In the genomic region with DNA sequence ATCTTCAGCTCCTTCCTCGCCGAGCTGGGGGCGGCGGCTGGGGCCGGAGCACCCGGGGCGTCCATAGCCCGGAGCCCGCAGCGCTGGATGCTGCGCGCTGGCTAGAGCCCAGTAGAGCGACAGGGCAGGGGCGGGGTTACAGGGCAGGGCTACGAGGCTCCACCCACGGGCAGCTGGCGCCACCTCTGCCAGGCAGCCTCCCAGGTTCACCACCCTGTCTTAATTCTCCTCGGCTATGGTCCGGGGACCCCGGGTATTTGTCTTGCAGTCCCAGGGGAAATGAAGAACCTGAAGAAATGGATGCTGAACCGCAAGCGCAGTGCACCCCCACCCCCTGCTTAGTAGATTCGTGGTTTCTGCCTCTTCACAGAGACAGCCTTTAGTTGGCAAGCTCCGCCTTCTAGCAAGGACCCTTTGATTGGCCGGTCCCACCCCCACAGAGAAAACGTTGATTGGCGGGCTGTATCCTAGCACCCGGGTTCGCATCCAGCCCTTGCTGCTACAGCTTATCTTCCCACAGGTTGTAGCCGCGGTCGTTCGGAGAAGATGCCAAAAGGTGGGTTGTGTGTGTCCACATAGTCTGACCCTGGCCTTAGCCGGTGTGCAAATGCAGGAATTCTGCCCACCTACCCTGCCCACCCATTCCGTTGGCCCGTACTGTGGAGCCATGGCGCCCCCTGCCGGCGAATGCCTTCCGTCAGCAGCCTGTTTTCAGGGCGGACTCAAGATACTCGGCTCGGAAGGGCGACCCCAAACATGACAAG, we compare ENCODE assay signal across 8 mouse cellular contexts. TPM values are rescaled to one million over a fixed set of nuclear protein-coding genes. Genes with fewer than 3 reads are reported as not detected.
DNase-seq lines count a peak whose midpoint lies in the region; ATAC-seq and TF ChIP-seq lines count a peak whose summit lies in the region.

Rhof (minus strand) TSS at position 385 of the 764 bp plus-strand sequence.

- DNase-seq in ES-CJ7 (ENCODE audit: low read depth, low spot score) = peak; percentile 92
- peak; percentile 86 for DNase-seq in cerebellum, adult 11 months
- DNase-seq in heart, postnatal 14 days = peak; percentile 88 to 90
- peak; percentile 81 to 93 for DNase-seq in layer of hippocampus, adult 18-20 months (ENCODE audit: low spot score in 2 of 2)
- DNase-seq in lung, adult 2 months = peak; percentile 86
- DNase-seq in thymus, adult 2 months = peak; percentile 89

- ATAC-seq in forebrain, embryonic 15.5 days (replicated peaks) = peak; percentile 26
- peak; percentile 39; the same call in 1 of the 2 replicates for ATAC-seq in neural tube, embryonic 14.5 days (ENCODE audit: low read depth)

- peak; percentile 73 for TF ChIP-seq CTCF in lung, adult 2 months (IDR thresholded peaks at IDR 0.05; ENCODE audit: insufficient read depth, low read length)
- peak; percentile 99 for TF ChIP-seq CTCF in thymus, adult 2 months (IDR thresholded peaks at IDR 0.05; ENCODE audit: borderline replicate concordance, control insufficient read depth, extremely low read depth, insufficient read depth, low read length, poor library complexity)

- H3K36me3 ChIP-seq in forebrain, embryonic 15.5 days = peaks cover 14% of the 10 kb centered on the region; the same call in 1 of the 2 replicates
- H3K36me3 ChIP-seq in neural tube, embryonic 14.5 days (ENCODE audit: control insufficient read depth, insufficient read depth, low read length) = peaks cover 16% of the 10 kb centered on the region; the same call in 1 of the 2 replicates
- H3K36me3 ChIP-seq in thymus, adult 2 months (ENCODE audit: control insufficient read depth, insufficient read depth, low read length) = peaks cover 4% of the 10 kb centered on the region; the same call in 1 of the 2 replicates

- no peaks in the 10 kb centered on the region for H3K9me3 ChIP-seq in forebrain, embryonic 15.5 days
- no peaks in the 10 kb centered on the region for H3K9me3 ChIP-seq in neural tube, embryonic 14.5 days (ENCODE audit: control insufficient read depth, low read length)

- H3K27ac ChIP-seq in forebrain, embryonic 15.5 days (replicated peaks) = peak within 1 kb of the TSS; percentile 100
- H3K27ac ChIP-seq in neural tube, embryonic 14.5 days (ENCODE audit: low read depth, low read length) = peak within 1 kb of the TSS; percentile 100; the same call in 1 of the 2 replicates
- peak within 1 kb of the TSS; percentile 15; the same call in 1 of the 2 replicates for H3K27ac ChIP-seq in thymus, adult 2 months (ENCODE audit: control insufficient read depth, insufficient read depth, low read length)

- 2% methylated on average over 44 of the region's 44 CpGs for WGBS in forebrain, embryonic 15.5 days
- WGBS in lung, adult 2 months = 3% methylated on average over 44 of the region's 44 CpGs
- 3% methylated on average over 44 of the region's 44 CpGs for WGBS in neural tube, embryonic 14.5 days
- 2% methylated on average over 44 of the region's 44 CpGs for WGBS in thymus, adult 2 months

- no peaks in the 10 kb centered on the region for H3K27me3 ChIP-seq in forebrain, embryonic 15.5 days
- no peaks in the 10 kb centered on the region for H3K27me3 ChIP-seq in neural tube, embryonic 14.5 days (ENCODE audit: control insufficient read depth, insufficient read depth, low read length)
- no peaks in the 10 kb centered on the region for H3K27me3 ChIP-seq in thymus, adult 2 months (ENCODE audit: control insufficient read depth, insufficient read depth, low read length)

- peak; percentile 23; the same call in 1 of the 2 replicates for TF ChIP-seq POLR2A in lung, adult 2 months (IDR thresholded peaks at IDR 0.05; ENCODE audit: borderline replicate concordance, extremely low read depth, low read depth, low read length)
- TF ChIP-seq POLR2A in thymus, adult 2 months (IDR thresholded peaks at IDR 0.05; ENCODE audit: control insufficient read depth, extremely low read depth, insufficient read depth, low read length, poor library complexity) = peak; percentile 60; the same call in 1 of the 2 replicates

- peak within 1 kb of the TSS; percentile 42 for H3K4me3 ChIP-seq in forebrain, embryonic 15.5 days
- H3K4me3 ChIP-seq in lung, adult 2 months (replicated peaks; ENCODE audit: extremely low read depth, low read depth, low read length) = peak within 1 kb of the TSS; percentile 47
- H3K4me3 ChIP-seq in neural tube, embryonic 14.5 days (ENCODE audit: low read depth, low read length) = peak within 1 kb of the TSS; percentile 29
- H3K4me3 ChIP-seq in thymus, adult 2 months (ENCODE audit: control insufficient read depth, insufficient read depth, low read length) = peak within 1 kb of the TSS; percentile 55

- H3K9ac ChIP-seq in forebrain, embryonic 15.5 days (replicated peaks) = peak within 1 kb of the TSS; percentile 52
- H3K9ac ChIP-seq in neural tube, embryonic 14.5 days (replicated peaks; ENCODE audit: low read depth, low read length) = peak within 1 kb of the TSS; percentile 43

- intact Hi-C loops in heart, postnatal 14 days (cut with DNase I) = loop anchor here (1.0 to 5.0 kb wide), 5 partner anchors 15 to 68 kb away; no protein-coding TSS in a partner anchor

- peaks cover 66% of the 10 kb centered on the region for H3K4me1 ChIP-seq in forebrain, embryonic 15.5 days
- H3K4me1 ChIP-seq in lung, adult 2 months (ENCODE audit: control insufficient read depth, insufficient read depth, low read length) = peaks cover 27% of the 10 kb centered on the region
- peaks cover 60% of the 10 kb centered on the region for H3K4me1 ChIP-seq in neural tube, embryonic 14.5 days (ENCODE audit: control insufficient read depth, insufficient read depth, low read length)
- peaks cover 82% of the 10 kb centered on the region for H3K4me1 ChIP-seq in thymus, adult 2 months (replicated peaks; ENCODE audit: control insufficient read depth, insufficient read depth, low read length)

- H3K4me2 ChIP-seq in forebrain, embryonic 15.5 days (replicated peaks) = peak within 1 kb of the TSS; percentile 98
- peak within 1 kb of the TSS; percentile 100 for H3K4me2 ChIP-seq in neural tube, embryonic 14.5 days (ENCODE audit: low read depth, low read length)

RNA-seq across cellular contexts. Expression of gene Rhof, which starts in this region (rescaled TPM):
- polyA plus RNA-seq in forebrain, embryonic 15.5 days (2015; fragmentation: Nextera tagmentation; extraction: Ambion mirVana) = 11.4 and 12.4 TPM in 2 replicates
- under 1 TPM; 0.48 to 0.61 TPM for total RNA-seq in heart, postnatal 14 days (2021)
- 10 to 100 TPM; 49.1 to 50.9 TPM for total RNA-seq in layer of hippocampus, adult 18-20 months (2021)
- 10.0 and 10.8 TPM in 2 replicates for polyA plus RNA-seq in lung, adult 2 months (2012; rRNA removed)
- 8.9 and 13.1 TPM in 2 replicates for polyA plus RNA-seq in neural tube, embryonic 14.5 days (2014; fragmentation: Nextera tagmentation; extraction: Ambion mirVana)
- 45.1 and 51.9 TPM in 2 replicates for polyA plus RNA-seq in thymus, adult 2 months (2012; rRNA removed)

Comparison
In these comparisons a context has a peak if more than half of its experiments do, and no peak if none do; other contexts are left out.
1. Peak in every context shown above with its lines: DNase-seq, ATAC-seq, H3K4me3 ChIP-seq and H3K27ac ChIP-seq.
2. RNA of gene Rhof (total RNA-seq): 49.1 to 50.9 TPM in layer of hippocampus, adult 18-20 months; 0.48 to 0.61 TPM in heart, postnatal 14 days; every median in the first group is over 10 times any median in the second.
3. Peak in DNase-seq in heart, postnatal 14 days; RNA of the gene not detected or under 1 TPM.
4. H3K27ac ChIP-seq: peak in every context shown above with its lines; median percentile 100 in forebrain, embryonic 15.5 days; 100 in neural tube, embryonic 14.5 days; 15 in thymus, adult 2 months.